Mouse (Mus musculus): Measurements from ENCODE around the gene Lmna. TPM values are rescaled to one million over a fixed set of nuclear protein-coding genes. Genes with fewer than 3 reads are reported as not detected.

The Lmna gene
- polyA plus RNA-seq, 1 experiment from 2014 or later, result 17.9 TPM

GRCm38 (mm10) chr3:88526157-88527131 is 16.7 kb upstream of the Lmna start:
- Histone ChIP-seq H3K36me3 (ENCODE audit: control insufficient read depth, insufficient read depth, low read length) (peaks cover 4% of the 10 kb centered on the region; the same call in 1 of the 2 replicates), H3K9ac (ENCODE audit: low read length) (no peak overlapping the region), H3K27me3 (ENCODE audit: control insufficient read depth, insufficient read depth, low read length) (no peaks in the 10 kb centered on the region), H3K4me3 (ENCODE audit: low read depth, low read length) (no peak overlapping the region), H3K9me3 (ENCODE audit: control insufficient read depth, low read length) (no peaks in the 10 kb centered on the region), H3K4me1 (ENCODE audit: control insufficient read depth, insufficient read depth, low read length) (peaks cover 28% of the 10 kb centered on the region), H3K27ac (ENCODE audit: low read depth, low read length) (no peak overlapping the region), H3K4me2 (peak overlapping the region; percentile 27)
- peak; percentile 99 for DNase-seq (ENCODE audit: low spot score, missing footprints)
- ATAC-seq (ENCODE audit: low FRiP score), result peak; percentile 70
- 34% methylated on average over 17 of the region's 17 CpGs for WGBS

GRCm38 (mm10) chr3:88525021-88525420 is 15.3 kb upstream of the Lmna start:
- H3K27ac ChIP-seq (ENCODE audit: low read depth, low read length), result no peak overlapping the region
- peaks cover 24% of the 10 kb centered on the region for H3K4me1 ChIP-seq (ENCODE audit: control insufficient read depth, insufficient read depth, low read length)
- H3K4me2 ChIP-seq, result no peak overlapping the region
- H3K9ac ChIP-seq (ENCODE audit: low read length), result no peak overlapping the region
- H3K4me3 ChIP-seq (ENCODE audit: low read depth, low read length), result no peak overlapping the region
- DNase-seq (ENCODE audit: low spot score, missing footprints), result no peak
- H3K9me3 ChIP-seq (ENCODE audit: control insufficient read depth, low read length), result no peaks in the 10 kb centered on the region
- ATAC-seq (ENCODE audit: low FRiP score), result no peak
- 88% methylated on average over 5 of the region's 5 CpGs for WGBS
- peaks cover 4% of the 10 kb centered on the region; the same call in 1 of the 2 replicates for H3K36me3 ChIP-seq (ENCODE audit: control insufficient read depth, insufficient read depth, low read length)
- no peaks in the 10 kb centered on the region for H3K27me3 ChIP-seq (ENCODE audit: control insufficient read depth, insufficient read depth, low read length)

- WGBS, result 92% methylated on average over 8 of the region's 8 CpGs
- no peak overlapping the region for H3K27ac ChIP-seq (ENCODE audit: low read depth, low read length)
- peak; percentile 67 for DNase-seq (ENCODE audit: low spot score, missing footprints)
- ATAC-seq (ENCODE audit: low FRiP score), result no peak
- no peak overlapping the region for H3K9ac ChIP-seq (ENCODE audit: low read length)
- no peak overlapping the region for H3K4me3 ChIP-seq (ENCODE audit: low read depth, low read length)
- peaks cover 4% of the 10 kb centered on the region; the same call in 1 of the 2 replicates for H3K36me3 ChIP-seq (ENCODE audit: control insufficient read depth, insufficient read depth, low read length)
- H3K27me3 ChIP-seq (ENCODE audit: control insufficient read depth, insufficient read depth, low read length), result no peaks in the 10 kb centered on the region
- H3K9me3 ChIP-seq (ENCODE audit: control insufficient read depth, low read length), result no peaks in the 10 kb centered on the region
- H3K4me2 ChIP-seq, result no peak overlapping the region
- H3K4me1 ChIP-seq (ENCODE audit: control insufficient read depth, insufficient read depth, low read length), result peaks cover 10% of the 10 kb centered on the region
Observed at GRCm38 (mm10) chr3:88523027-88523426, 13.3 kb upstream of the Lmna start.

GRCm38 (mm10) chr3:88521803-88522331 is 12.1 kb upstream of the Lmna start:
- H3K36me3 ChIP-seq (ENCODE audit: control insufficient read depth, insufficient read depth, low read length), result peaks cover 4% of the 10 kb centered on the region; the same call in 1 of the 2 replicates
- H3K4me1 ChIP-seq (ENCODE audit: control insufficient read depth, insufficient read depth, low read length), result peaks cover 3% of the 10 kb centered on the region; the same call in 1 of the 2 replicates
- no peak overlapping the region for H3K4me3 ChIP-seq (ENCODE audit: low read depth, low read length)
- no peak overlapping the region for H3K27ac ChIP-seq (ENCODE audit: low read depth, low read length)
- no peaks in the 10 kb centered on the region for H3K27me3 ChIP-seq (ENCODE audit: control insufficient read depth, insufficient read depth, low read length)
- ATAC-seq (ENCODE audit: low FRiP score) (peak; percentile 46), DNase-seq (ENCODE audit: low spot score, missing footprints) (peak; percentile 96)
- no peak overlapping the region for H3K9ac ChIP-seq (ENCODE audit: low read length)
- H3K9me3 ChIP-seq (ENCODE audit: control insufficient read depth, low read length), result no peaks in the 10 kb centered on the region
- 39% methylated on average over 9 of the region's 9 CpGs for WGBS
- H3K4me2 ChIP-seq, result no peak overlapping the region

- H3K27ac ChIP-seq (ENCODE audit: low read depth, low read length), result no peak overlapping the region
- H3K9me3 ChIP-seq (ENCODE audit: control insufficient read depth, low read length), result no peaks in the 10 kb centered on the region
- H3K27me3 ChIP-seq (ENCODE audit: control insufficient read depth, insufficient read depth, low read length), result no peaks in the 10 kb centered on the region
- H3K36me3 ChIP-seq (ENCODE audit: control insufficient read depth, insufficient read depth, low read length), result peaks cover 4% of the 10 kb centered on the region; the same call in 1 of the 2 replicates
- DNase-seq (ENCODE audit: low spot score, missing footprints) (peak; percentile 71), ATAC-seq (ENCODE audit: low FRiP score) (no peak)
- no peak overlapping the region for H3K9ac ChIP-seq (ENCODE audit: low read length)
- 88% methylated on average over 6 of the region's 6 CpGs for WGBS
- H3K4me3 ChIP-seq (ENCODE audit: low read depth, low read length), result no peak overlapping the region
- H3K4me1 ChIP-seq (ENCODE audit: control insufficient read depth, insufficient read depth, low read length), result peaks cover 3% of the 10 kb centered on the region; the same call in 1 of the 2 replicates
- H3K4me2 ChIP-seq, result no peak overlapping the region
Observed at GRCm38 (mm10) chr3:88521156-88521555, 11.4 kb upstream of the Lmna start.

- no peak overlapping the region for H3K27ac ChIP-seq (ENCODE audit: low read depth, low read length)
- no peaks in the 10 kb centered on the region for H3K27me3 ChIP-seq (ENCODE audit: control insufficient read depth, insufficient read depth, low read length)
- H3K4me1 ChIP-seq (ENCODE audit: control insufficient read depth, insufficient read depth, low read length), result no peaks in the 10 kb centered on the region
- H3K36me3 ChIP-seq (ENCODE audit: control insufficient read depth, insufficient read depth, low read length), result peaks cover 4% of the 10 kb centered on the region; the same call in 1 of the 2 replicates
- WGBS, result 75% methylated on average over 2 of the region's 2 CpGs
- ATAC-seq (ENCODE audit: low FRiP score) (no peak), DNase-seq (ENCODE audit: low spot score, missing footprints) (peak; percentile 75)
- H3K9ac ChIP-seq (ENCODE audit: low read length), result no peak overlapping the region
- H3K9me3 ChIP-seq (ENCODE audit: control insufficient read depth, low read length), result no peaks in the 10 kb centered on the region
- H3K4me2 ChIP-seq, result no peak overlapping the region
- H3K4me3 ChIP-seq (ENCODE audit: low read depth, low read length), result no peak overlapping the region
Observed at GRCm38 (mm10) chr3:88520078-88520477, 10.3 kb upstream of the Lmna start.

- H3K4me1 ChIP-seq (ENCODE audit: control insufficient read depth, insufficient read depth, low read length), result no peaks in the 10 kb centered on the region
- no peak for ATAC-seq (ENCODE audit: low FRiP score)
- 90% methylated on average over 4 of the region's 4 CpGs for WGBS
Observed at GRCm38 (mm10) chr3:88518411-88518810, 8.7 kb upstream of the Lmna start.

GRCm38 (mm10) chr3:88516407-88516806 is 6.7 kb upstream of the Lmna start:
- Histone ChIP-seq H3K27ac (ENCODE audit: low read depth, low read length) (no peak overlapping the region), H3K27me3 (ENCODE audit: control insufficient read depth, insufficient read depth, low read length) (no peaks in the 10 kb centered on the region), H3K9me3 (ENCODE audit: control insufficient read depth, low read length) (no peaks in the 10 kb centered on the region), H3K4me2 (no peak overlapping the region), H3K4me1 (ENCODE audit: control insufficient read depth, insufficient read depth, low read length) (peaks cover 13% of the 10 kb centered on the region; the same call in 1 of the 2 replicates), H3K36me3 (ENCODE audit: control insufficient read depth, insufficient read depth, low read length) (no peaks in the 10 kb centered on the region), H3K9ac (ENCODE audit: low read length) (no peak overlapping the region), H3K4me3 (ENCODE audit: low read depth, low read length) (no peak overlapping the region)
- peak; percentile 45 for DNase-seq (ENCODE audit: low spot score, missing footprints)
- ATAC-seq (ENCODE audit: low FRiP score), result no peak
- 86% methylated on average over 2 of the region's 2 CpGs for WGBS

More at GRCm38 (mm10) chr3:88518411-88518810, 8.7 kb upstream of the Lmna start:
- H3K4me2 ChIP-seq, result no peak overlapping the region
- no peaks in the 10 kb centered on the region for H3K27me3 ChIP-seq (ENCODE audit: control insufficient read depth, insufficient read depth, low read length)
- no peaks in the 10 kb centered on the region for H3K9me3 ChIP-seq (ENCODE audit: control insufficient read depth, low read length)
- no peak overlapping the region for H3K27ac ChIP-seq (ENCODE audit: low read depth, low read length)
- H3K9ac ChIP-seq (ENCODE audit: low read length), result no peak overlapping the region
- DNase-seq (ENCODE audit: low spot score, missing footprints), result peak; percentile 8
- H3K4me3 ChIP-seq (ENCODE audit: low read depth, low read length), result no peak overlapping the region
- no peaks in the 10 kb centered on the region for H3K36me3 ChIP-seq (ENCODE audit: control insufficient read depth, insufficient read depth, low read length)

- no peaks in the 10 kb centered on the region for H3K9me3 ChIP-seq (ENCODE audit: control insufficient read depth, low read length)
- H3K27me3 ChIP-seq (ENCODE audit: control insufficient read depth, insufficient read depth, low read length), result no peaks in the 10 kb centered on the region
- peaks cover 16% of the 10 kb centered on the region for H3K4me1 ChIP-seq (ENCODE audit: control insufficient read depth, insufficient read depth, low read length)
- no peak overlapping the region for H3K4me2 ChIP-seq
- no peak for DNase-seq (ENCODE audit: low spot score, missing footprints)
- WGBS, result 100% methylated on average over 2 of the region's 2 CpGs
- no peak overlapping the region for H3K4me3 ChIP-seq (ENCODE audit: low read depth, low read length)
- no peak for ATAC-seq (ENCODE audit: low FRiP score)
- no peak overlapping the region for H3K27ac ChIP-seq (ENCODE audit: low read depth, low read length)
- no peaks in the 10 kb centered on the region for H3K36me3 ChIP-seq (ENCODE audit: control insufficient read depth, insufficient read depth, low read length)
- no peak overlapping the region for H3K9ac ChIP-seq (ENCODE audit: low read length)
Observed at GRCm38 (mm10) chr3:88515095-88515386, 5.3 kb upstream of the Lmna start.
